Mouse (Mus musculus) ZHBTc4 (cell line): ENCODE results near the gene 1700019D03Rik.
A peak's percentile ranks its signal among the peaks of the same experiment; 100 is the strongest.

Experiments
- DNase-seq: peaks from one replicate; pipeline ENCODE4 v3.0.0-alpha.2; 2011; ENCODE audit warnings: low read depth, low spot score

1700019D03Rik gene

GRCm38 (mm10) chr1:53020079-53020478 is at the start of gene 1700019D03Rik:
Gene 1700019D03Rik (minus strand): TSS chr1:53020179.
- DNase-seq, result no peak

GRCm38 (mm10) chr1:53063921-53064320 is 43.9 kb upstream of the 1700019D03Rik start:
- DNase-seq, result no peak

GRCm38 (mm10) chr1:53061871-53062608 is 42.1 kb upstream of the 1700019D03Rik start:
- no peak for DNase-seq

GRCm38 (mm10) chr1:53061340-53061739 is 41.4 kb upstream of the 1700019D03Rik start, which contains the start of gene Mstn:
Gene Mstn (plus strand): TSS chr1:53061640.
- no peak for DNase-seq

GRCm38 (mm10) chr1:53060499-53060898 is 40.5 kb upstream of the 1700019D03Rik start:
- DNase-seq, result no peak

- no peak for DNase-seq
Measured at GRCm38 (mm10) chr1:53059106-53059505, 39.1 kb upstream of the 1700019D03Rik start.

GRCm38 (mm10) chr1:53053087-53054022 is 33.4 kb upstream of the 1700019D03Rik start:
- DNase-seq, result peak; percentile 61

GRCm38 (mm10) chr1:53049763-53050427 is 29.9 kb upstream of the 1700019D03Rik start:
- no peak for DNase-seq

- no peak for DNase-seq
Measured at GRCm38 (mm10) chr1:53037443-53037871, 17.5 kb upstream of the 1700019D03Rik start.

- DNase-seq, result peak; percentile 55
Measured at GRCm38 (mm10) chr1:53032550-53032949, 12.6 kb upstream of the 1700019D03Rik start.

GRCm38 (mm10) chr1:53018746-53019505 is 1.1 kb downstream of the 1700019D03Rik start:
- no peak for DNase-seq

GRCm38 (mm10) chr1:53015606-53016005 is 4.4 kb downstream of the 1700019D03Rik start:
- DNase-seq, result no peak

- DNase-seq, result no peak
Measured at GRCm38 (mm10) chr1:53014716-53015115, 5.3 kb downstream of the 1700019D03Rik start.

- DNase-seq, result no peak
Measured at GRCm38 (mm10) chr1:52986692-52987091, 33.3 kb downstream of the 1700019D03Rik start.

GRCm38 (mm10) chr1:52973198-52973597 is 46.8 kb downstream of the 1700019D03Rik start:
- DNase-seq, result no peak

- DNase-seq, result no peak
Measured at GRCm38 (mm10) chr1:52971881-52972503, 48.0 kb downstream of the 1700019D03Rik start.

GRCm38 (mm10) chr1:52964581-52964980 is 55.4 kb downstream of the 1700019D03Rik start:
- DNase-seq, result peak; percentile 73

GRCm38 (mm10) chr1:52963097-52963496 is 56.9 kb downstream of the 1700019D03Rik start:
- no peak for DNase-seq

- no peak for DNase-seq
Measured at GRCm38 (mm10) chr1:52960191-52960590, 59.8 kb downstream of the 1700019D03Rik start.

GRCm38 (mm10) chr1:52956746-52957145 is 63.2 kb downstream of the 1700019D03Rik start:
- DNase-seq, result no peak
